Mouse (Mus musculus): ENCODE measurements around the gene Plekhm1. TPM values are rescaled to one million over a fixed set of nuclear protein-coding genes. Genes with fewer than 3 reads are reported as not detected.

Gene Plekhm1
- total and polyA plus RNA-seq, 3 experiments: 3.4 to 10.0 TPM; not detected in 1

GRCm38 (mm10) chr11:103425031-103425430 lies 12.5 kb upstream of the Plekhm1 start:
- H3K9me3 ChIP-seq (replicated peaks; ENCODE audit: insufficient read depth, low read length): no peaks in the 10 kb centered on the region
- H3K27me3 ChIP-seq (ENCODE audit: control insufficient read depth in 1 of 2, insufficient read depth in 2 of 2, low read length in 2 of 2): peaks cover 16 to 23% of the 10 kb centered on the region in 2 experiments
- H3K36me3 ChIP-seq (ENCODE audit: control insufficient read depth in 1 of 2, insufficient read depth in 2 of 2, low read length in 2 of 2): no peaks in the 10 kb centered on the region
- H3K4me1 ChIP-seq (ENCODE audit: control insufficient read depth in 1 of 2, insufficient read depth in 2 of 2, low read length in 2 of 2): no peaks in the 10 kb centered on the region
- H3K4me3 ChIP-seq (ENCODE audit: control insufficient read depth in 1 of 2, insufficient read depth in 1 of 2, low read depth in 2 of 2, low read length in 2 of 2): no peak overlapping the region
- DNase-seq (ENCODE audit: low read depth, low spot score): no peak
- no peaks in the 10 kb centered on the region for H3K79me2 ChIP-seq (ENCODE audit: control insufficient read depth, insufficient read depth, low read length, poor library complexity)
- no peak overlapping the region for H3K27ac ChIP-seq (ENCODE audit: control insufficient read depth, low read depth, low read length)
- H3K9ac ChIP-seq (ENCODE audit: control insufficient read depth, low read depth, low read length, poor library complexity, severe bottlenecking): no peak overlapping the region
- TF ChIP-seq USF1 (IDR thresholded peaks at IDR 0.05; ENCODE audit: low read depth, low read length): no peak
- TF ChIP-seq E2F4 (IDR thresholded peaks at IDR 0.05; ENCODE audit: borderline replicate concordance, low read depth, low read length): no peak
- no peak for TF ChIP-seq MYC (IDR thresholded peaks at IDR 0.05; ENCODE audit: low read depth, low read length)
- no peak for TF ChIP-seq SIN3A (IDR thresholded peaks at IDR 0.05; ENCODE audit: low read length)
- TF ChIP-seq POLR2AphosphoS2 (IDR thresholded peaks at IDR 0.05; ENCODE audit: low read length): no peak
- no peak for TF ChIP-seq ZMIZ1 (IDR thresholded peaks at IDR 0.05; ENCODE audit: low read depth, low read length)
- no peak for TF ChIP-seq BHLHE40 (IDR thresholded peaks at IDR 0.05; ENCODE audit: borderline replicate concordance, low read depth, low read length)
- TF ChIP-seq MYB (IDR thresholded peaks at IDR 0.05; ENCODE audit: low read depth, low read length): no peak
- no peak for TF ChIP-seq ELF1 (IDR thresholded peaks at IDR 0.05; ENCODE audit: low read depth, low read length)
- TF ChIP-seq CTCF (IDR thresholded peaks at IDR 0.05 in 2 of 3, conservative IDR thresholded peaks at IDR 0.05 in 1 of 3; ENCODE audit: control insufficient read depth in 1 of 3, insufficient read depth in 1 of 3, low read depth in 2 of 3, low read length in 3 of 3, poor library complexity in 1 of 3, severe bottlenecking in 1 of 3): no peak
- no peak for TF ChIP-seq HCFC1 (IDR thresholded peaks at IDR 0.05; ENCODE audit: low read depth, low read length)
- no peak for TF ChIP-seq MAFK (IDR thresholded peaks at IDR 0.05; ENCODE audit: borderline replicate concordance, low read depth, low read length)
- no peak for TF ChIP-seq ZKSCAN1 (IDR thresholded peaks at IDR 0.05; ENCODE audit: low read depth, low read length)
- TF ChIP-seq UBTF (IDR thresholded peaks at IDR 0.05; ENCODE audit: borderline replicate concordance, insufficient read depth, low read depth, low read length): no peak
- no peak for TF ChIP-seq ZNF384 (IDR thresholded peaks at IDR 0.05; ENCODE audit: low read depth, low read length)
- no peak for TF ChIP-seq RAD21 (IDR thresholded peaks at IDR 0.05; ENCODE audit: low read depth, low read length)

- DNase-seq (ENCODE audit: low read depth, low spot score): no peak
- no peak for TF ChIP-seq CTCF (IDR thresholded peaks at IDR 0.05 in 2 of 3, conservative IDR thresholded peaks at IDR 0.05 in 1 of 3; ENCODE audit: control insufficient read depth in 1 of 3, insufficient read depth in 1 of 3, low read depth in 2 of 3, low read length in 3 of 3, poor library complexity in 1 of 3, severe bottlenecking in 1 of 3)
- TF ChIP-seq HCFC1 (IDR thresholded peaks at IDR 0.05; ENCODE audit: low read depth, low read length): no peak
- no peak for TF ChIP-seq TAL1 (IDR thresholded peaks at IDR 0.05; ENCODE audit: low read length)
- TF ChIP-seq E2F4 (IDR thresholded peaks at IDR 0.05; ENCODE audit: borderline replicate concordance, low read depth, low read length): no peak
- TF ChIP-seq ZKSCAN1 (IDR thresholded peaks at IDR 0.05; ENCODE audit: low read depth, low read length): no peak
- no peak for TF ChIP-seq ETS1 (IDR thresholded peaks at IDR 0.05; ENCODE audit: low read depth, low read length)
- no peak for TF ChIP-seq ZC3H11A (IDR thresholded peaks at IDR 0.05; ENCODE audit: low read depth, low read length)
- TF ChIP-seq POLR2AphosphoS2 (IDR thresholded peaks at IDR 0.05; ENCODE audit: low read length): no peak
- no peak for TF ChIP-seq USF1 (IDR thresholded peaks at IDR 0.05; ENCODE audit: low read depth, low read length)
- no peak for TF ChIP-seq USF2 (IDR thresholded peaks at IDR 0.05; ENCODE audit: borderline replicate concordance in 1 of 2, insufficient read depth in 1 of 2, low read depth in 1 of 2, low read length in 2 of 2)
- no peak for TF ChIP-seq NRF1 (IDR thresholded peaks at IDR 0.05; ENCODE audit: insufficient read depth, low read depth, low read length, poor library complexity, severe bottlenecking)
- TF ChIP-seq CHD2 (IDR thresholded peaks at IDR 0.05; ENCODE audit: low read length): no peak
- no peak for TF ChIP-seq ZNF384 (IDR thresholded peaks at IDR 0.05; ENCODE audit: low read depth, low read length)
- no peak for TF ChIP-seq ZMIZ1 (IDR thresholded peaks at IDR 0.05; ENCODE audit: low read depth, low read length)
- no peak overlapping the region for H3K4me3 ChIP-seq (ENCODE audit: control insufficient read depth in 1 of 2, insufficient read depth in 1 of 2, low read depth in 2 of 2, low read length in 2 of 2)
- no peaks in the 10 kb centered on the region for H3K36me3 ChIP-seq (ENCODE audit: control insufficient read depth in 1 of 2, insufficient read depth in 2 of 2, low read length in 2 of 2)
- no peaks in the 10 kb centered on the region for H3K9me3 ChIP-seq (replicated peaks; ENCODE audit: insufficient read depth, low read length)
- no peaks in the 10 kb centered on the region for H3K79me2 ChIP-seq (ENCODE audit: control insufficient read depth, insufficient read depth, low read length, poor library complexity)
- peaks cover 5 to 17% of the 10 kb centered on the region in 2 experiments; a peak in 3 of 4 replicates for H3K27me3 ChIP-seq (ENCODE audit: control insufficient read depth in 1 of 2, insufficient read depth in 2 of 2, low read length in 2 of 2)
- no peak overlapping the region for H3K9ac ChIP-seq (ENCODE audit: control insufficient read depth, low read depth, low read length, poor library complexity, severe bottlenecking)
- H3K4me1 ChIP-seq (ENCODE audit: control insufficient read depth in 1 of 2, insufficient read depth in 2 of 2, low read length in 2 of 2): no peaks in the 10 kb centered on the region
- no peak overlapping the region for H3K27ac ChIP-seq (ENCODE audit: control insufficient read depth, low read depth, low read length)
Measured at GRCm38 (mm10) chr11:103419667-103420066, 7.2 kb upstream of the Plekhm1 start.

All from MEL (cell line).